Mouse (Mus musculus) bone marrow, adult 2 months (tissue): Measurements from ENCODE around the gene Aurkaip1. TPM values are rescaled to one million over a fixed set of nuclear protein-coding genes. Genes with fewer than 3 reads are reported as not detected.

Experiments used
- H3K27ac ChIP-seq: fragments of 200-500 bp; 2 replicates; pipeline ENCODE4 v1.5.1; 2012; ENCODE audit warnings: low read depth, mild to moderate bottlenecking, control low read depth, inconsistent platforms, low read length; ENCODE audit not compliant: control insufficient read depth, poor library complexity, insufficient read depth
- H3K4me1 ChIP-seq: fragments of 200-500 bp; 2 replicates; pipeline ENCODE4 v1.6.1; 2011; ENCODE audit warnings: low read length; ENCODE audit not compliant: control insufficient read depth, insufficient read depth
- H3K4me3 ChIP-seq: fragments of 200-500 bp; replicated peaks from 2 replicates; pipeline ENCODE3; 2011; ENCODE audit warnings: mild to moderate bottlenecking, low read depth, low read length, control low read depth; ENCODE audit not compliant: control insufficient read depth
- CTCF ChIP-seq: fragments of 200-500 bp; IDR thresholded peaks from 2 replicates; pipeline ENCODE4 v1.5.1; 2011; ENCODE audit warnings: low read length, control low read depth; ENCODE audit not compliant: control insufficient read depth, insufficient read depth
- POLR2A ChIP-seq: fragments of 200-500 bp; IDR thresholded peaks from 2 replicates; pipeline ENCODE4 v1.6.1; 2011; ENCODE audit warnings: low read depth, mild to moderate bottlenecking, control low read depth, low read length, borderline replicate concordance; ENCODE audit not compliant: control insufficient read depth
- WGBS: fragments of 180-500 bp; shearing (Covaris S2); methylation state at CpG from one replicate; pipeline ENCODE4 v1.1.7; 2018; 5-methylcytosine and 5-hydroxymethylcytosine counted together
- polyA plus RNA-seq: library from polyadenylated mRNA; stranded (reverse); fragments of >200 nt; gene quantifications from 2 replicates; pipeline ENCODE4 v1.2.4, GENCODE M21; 2011; ENCODE audit warnings: low replicate concordance; ENCODE audit not compliant: missing spikeins, insufficient read depth, insufficient read length

The Aurkaip1 gene
- polyA plus RNA-seq, 1 experiment = 114 TPM

- peak within 1 kb of the TSS; percentile 52 for H3K27ac ChIP-seq
- peaks cover 2% of the 10 kb centered on the region for H3K4me1 ChIP-seq
- TF ChIP-seq CTCF (peak; percentile 1; the same call in 1 of the 2 replicates), POLR2A (peak; percentile 70; the same call in 1 of the 2 replicates)
- peak within 1 kb of the TSS; percentile 100 for H3K4me3 ChIP-seq
- WGBS = under 1% methylated on average over 63 of the region's 63 CpGs
These were observed 38.4 kb downstream of the Aurkaip1 start, which contains the start of the genes Cptp and Ints11 for GRCm38 (mm10) chr4:155869317-155870033. TSS of gene Cptp (minus strand) at chr4:155869440. TSS of gene Ints11 (plus strand) at chr4:155869546.

DNA sequence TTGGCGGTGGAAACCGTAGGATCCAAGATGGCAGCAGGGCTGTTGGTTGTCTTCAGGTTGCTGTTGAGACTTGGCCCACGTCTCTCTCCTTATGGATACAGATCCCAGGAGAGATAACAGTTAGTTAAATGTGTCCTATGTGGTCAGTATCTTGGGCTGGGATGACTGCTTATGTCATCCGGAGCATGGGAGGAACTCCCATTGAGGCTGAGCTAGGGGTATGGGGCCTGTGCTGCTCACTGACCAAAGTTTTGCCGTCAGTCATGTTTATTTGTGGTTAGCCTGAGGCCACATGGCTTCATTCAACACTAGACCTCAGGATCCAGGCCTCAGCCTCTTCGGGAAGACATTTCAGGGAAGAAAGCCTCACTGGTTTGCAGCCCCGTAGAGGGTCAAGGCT is 40.3 kb downstream of the Aurkaip1 start:
- H3K4me1 ChIP-seq = peaks cover 2% of the 10 kb centered on the region
- no peak overlapping the region for H3K27ac ChIP-seq
- H3K4me3 ChIP-seq = no peak overlapping the region
- no peak for TF ChIP-seq POLR2A
- TF ChIP-seq CTCF = no peak
- WGBS = 86% methylated on average over 7 of the region's 7 CpGs

Other genes starting within 250 kb of the Aurkaip1 start
- 7.4 and 8.4 TPM in 2 replicates for gene Slc35e2, start 229.9 kb upstream of the Aurkaip1 start, polyA plus RNA-seq
- 132 and 202 TPM in 2 replicates for gene Cdk11b, start 206.4 kb upstream of the Aurkaip1 start, polyA plus RNA-seq
- gene Gm10563, start 185.9 kb upstream of the Aurkaip1 start, polyA plus RNA-seq = not detected in 2 replicates
- gene Mmp23, start 177.9 kb upstream of the Aurkaip1 start, polyA plus RNA-seq = 5.6 and 6.9 TPM in 2 replicates
- 15.0 and 29.1 TPM in 2 replicates for gene Mib2, start 162.1 kb upstream of the Aurkaip1 start, polyA plus RNA-seq
- 0.90 and 3.0 TPM in 2 replicates for gene Fndc10, start 136.9 kb upstream of the Aurkaip1 start, polyA plus RNA-seq
- 28.5 and 53.2 TPM in 2 replicates for gene Ssu72, start 126.5 kb upstream of the Aurkaip1 start, polyA plus RNA-seq
- gene Tmem240, start 96.5 kb upstream of the Aurkaip1 start, polyA plus RNA-seq = 0.47 and 3.0 TPM in 2 replicates
- 31.8 and 32.9 TPM in 2 replicates for gene Atad3a, start 70.2 kb upstream of the Aurkaip1 start, polyA plus RNA-seq
- gene Vwa1, start 56.6 kb upstream of the Aurkaip1 start, polyA plus RNA-seq = 0.97 TPM in 1 of 2 replicates, not detected in the other
- gene Tmem88b, start 45.4 kb upstream of the Aurkaip1 start, polyA plus RNA-seq = 0.93 and 1.1 TPM in 2 replicates
- gene Ankrd65, start 40.8 kb upstream of the Aurkaip1 start, polyA plus RNA-seq = 1.1 TPM in 1 of 2 replicates, not detected in the other
- gene Mrpl20, start 28.4 kb upstream of the Aurkaip1 start, polyA plus RNA-seq = 146 and 244 TPM in 2 replicates
- 92.0 and 149 TPM in 2 replicates for gene Ccnl2, start 18.8 kb upstream of the Aurkaip1 start, polyA plus RNA-seq
- 8.1 and 12.4 TPM in 2 replicates for gene Mxra8, start 8.4 kb downstream of the Aurkaip1 start, polyA plus RNA-seq
- 21.0 and 50.2 TPM in 2 replicates for gene Dvl1, start 16.1 kb downstream of the Aurkaip1 start, polyA plus RNA-seq
- 0.42 TPM in 1 of 2 replicates, not detected in the other for gene Tas1r3, start 32.1 kb downstream of the Aurkaip1 start, polyA plus RNA-seq
- 2.8 and 5.9 TPM in 2 replicates for gene Cptp, start 38.2 kb downstream of the Aurkaip1 start, polyA plus RNA-seq
- 22.2 and 49.5 TPM in 2 replicates for gene Ints11, start 38.3 kb downstream of the Aurkaip1 start, polyA plus RNA-seq
- gene Pusl1, start 60.5 kb downstream of the Aurkaip1 start, polyA plus RNA-seq = 5.2 and 18.4 TPM in 2 replicates
- 15.1 and 30.6 TPM in 2 replicates for gene Acap3, start 60.5 kb downstream of the Aurkaip1 start, polyA plus RNA-seq
- 63.5 and 71.8 TPM in 2 replicates for gene Ube2j2, start 112.6 kb downstream of the Aurkaip1 start, polyA plus RNA-seq
- gene C1qtnf12, start 131.0 kb downstream of the Aurkaip1 start, polyA plus RNA-seq = 53.0 and 132 TPM in 2 replicates
- 1.8 and 2.0 TPM in 2 replicates for gene B3galt6, start 161.4 kb downstream of the Aurkaip1 start, polyA plus RNA-seq
- gene Sdf4, start 161.6 kb downstream of the Aurkaip1 start, polyA plus RNA-seq = 60.1 and 111 TPM in 2 replicates
- gene Tnfrsf4, start 182.6 kb downstream of the Aurkaip1 start, polyA plus RNA-seq = 6.4 and 12.4 TPM in 2 replicates
- gene Tnfrsf18, start 194.9 kb downstream of the Aurkaip1 start, polyA plus RNA-seq = 7.9 and 8.0 TPM in 2 replicates
- gene Ttll10, start 228.1 kb downstream of the Aurkaip1 start, polyA plus RNA-seq = not detected in 2 replicates